Mouse (Mus musculus) liver, adult 2 months (tissue): Measurements from ENCODE around the gene 1110051M20Rik. TPM values are rescaled to one million over a fixed set of nuclear protein-coding genes. Genes with fewer than 3 reads are reported as not detected.
A peak's percentile ranks its signal among the peaks of the same experiment; 100 is the strongest.

ENCODE experiments used
- DNase-seq: peaks from one replicate; pipeline ENCODE4 v3.0.0-alpha.2; 2011; ENCODE audit warnings: low read depth, low spot score; ENCODE audit errors: extremely low read depth
- H3K27ac ChIP-seq: fragments of 200-500 bp; replicated peaks from 2 replicates; pipeline ENCODE4 v1.5.1; 2012; ENCODE audit warnings: low read depth, mild to moderate bottlenecking, control low read depth, inconsistent platforms, low read length; ENCODE audit not compliant: insufficient read depth
- H3K27me3 ChIP-seq: fragments of 200-500 bp; 2 replicates; pipeline ENCODE4 v1.6.1; 2012; ENCODE audit warnings: mild to moderate bottlenecking, moderate library complexity, low read length, inconsistent platforms; ENCODE audit not compliant: control insufficient read depth, insufficient read depth
- H3K36me3 ChIP-seq: fragments of 200-500 bp; 2 replicates; pipeline ENCODE4 v1.6.1; 2012; ENCODE audit warnings: low read length, inconsistent platforms; ENCODE audit not compliant: control insufficient read depth, insufficient read depth
- H3K4me1 ChIP-seq: fragments of 200-500 bp; 2 replicates; pipeline ENCODE4 v1.6.1; 2011; ENCODE audit warnings: low read length; ENCODE audit not compliant: control insufficient read depth, insufficient read depth
- H3K4me3 ChIP-seq: fragments of 200-500 bp; 2 replicates; pipeline ENCODE4 v1.5.1; 2011; ENCODE audit warnings: low read depth, mild to moderate bottlenecking, control low read depth, low read length, moderate library complexity; ENCODE audit not compliant: insufficient read depth
- H3K79me2 ChIP-seq: fragments of 200-500 bp; 2 replicates; pipeline ENCODE4 v1.6.1; 2012; ENCODE audit warnings: inconsistent platforms, mild to moderate bottlenecking, low read length, moderate library complexity; ENCODE audit not compliant: control insufficient read depth, insufficient read depth
- H3K9ac ChIP-seq: fragments of 200-500 bp; 2 replicates; pipeline ENCODE4 v1.6.1; 2012; ENCODE audit warnings: low read depth, mild to moderate bottlenecking, control low read depth, inconsistent platforms, low read length
- CTCF ChIP-seq: fragments of 200-500 bp; IDR thresholded peaks from 2 replicates; pipeline ENCODE4 v1.5.1; 2011; ENCODE audit warnings: low read depth, low read length, control low read depth
- POLR2A ChIP-seq: fragments of 200-500 bp; IDR thresholded peaks from 2 replicates; pipeline ENCODE4 v1.6.1; 2011; ENCODE audit warnings: low read length, control low read depth; ENCODE audit not compliant: insufficient read depth; ENCODE audit errors: extremely low read depth
- WGBS: fragments of 180-500 bp; shearing (Covaris S2); methylation state at CpG from one replicate; pipeline ENCODE4 v1.1.7; 2018; 5-methylcytosine and 5-hydroxymethylcytosine counted together
- polyA plus RNA-seq: library from polyadenylated mRNA; depleted of rRNA; stranded (reverse); fragments of >200 nt; gene quantifications from 2 replicates; pipeline ENCODE4 v1.2.3, GENCODE M21; 2012
- total RNA-seq: library from RNA; depleted of rRNA; stranded (reverse); fragments of >200 nt; gene quantifications from 2 replicates; pipeline ENCODE4 v1.2.3, GENCODE M21; 2014

The 1110051M20Rik gene
- total and polyA plus RNA-seq, 2 experiments, result 2.8 to 3.6 TPM

DNA sequence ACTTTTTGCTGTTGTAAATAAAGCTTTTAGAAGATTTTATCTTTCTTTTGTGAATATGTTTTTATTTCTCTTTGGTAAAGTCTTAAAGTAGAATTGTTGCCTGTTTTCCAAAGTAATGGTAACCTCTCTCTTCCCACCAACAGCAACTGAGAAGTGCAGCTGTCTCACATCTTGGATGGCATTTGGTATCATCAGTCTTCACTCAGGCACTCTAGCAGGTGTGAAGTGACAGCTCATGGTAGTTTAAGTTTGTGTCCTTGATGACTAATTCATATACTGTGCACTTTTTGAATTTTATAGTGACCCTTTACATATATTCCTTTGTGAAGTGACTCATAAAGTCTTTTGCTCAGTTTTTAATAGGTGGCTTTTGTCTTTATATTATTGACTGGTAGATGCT is 92.7 kb downstream of the 1110051M20Rik start:
- H3K27ac ChIP-seq, result no peak overlapping the region
- H3K27me3 ChIP-seq, result no peaks in the 10 kb centered on the region
- H3K79me2 ChIP-seq, result no peaks in the 10 kb centered on the region
- TF ChIP-seq POLR2A (no peak), CTCF (no peak)
- H3K36me3 ChIP-seq, result no peaks in the 10 kb centered on the region
- no peak overlapping the region for H3K9ac ChIP-seq
- H3K4me1 ChIP-seq, result peaks cover 2% of the 10 kb centered on the region; the same call in 1 of the 2 replicates
- no peak overlapping the region for H3K4me3 ChIP-seq
- DNase-seq, result no peak

GRCm38 (mm10) chr2:91349974-91350457 is 94.5 kb downstream of the 1110051M20Rik start:
- no peak for TF ChIP-seq CTCF
- no peak for TF ChIP-seq POLR2A
- Histone ChIP-seq H3K4me3 (no peak overlapping the region), H3K36me3 (no peaks in the 10 kb centered on the region), H3K27ac (no peak overlapping the region), H3K9ac (no peak overlapping the region), H3K79me2 (no peaks in the 10 kb centered on the region), H3K27me3 (no peaks in the 10 kb centered on the region), H3K4me1 (peaks cover 2% of the 10 kb centered on the region; the same call in 1 of the 2 replicates)
- peak; percentile 64 for DNase-seq
- 34% methylated on average over 6 of the region's 6 CpGs for WGBS

GRCm38 (mm10) chr2:91348936-91349335 is 95.6 kb downstream of the 1110051M20Rik start:
- Histone ChIP-seq H3K36me3 (no peaks in the 10 kb centered on the region), H3K4me1 (peaks cover 2% of the 10 kb centered on the region; the same call in 1 of the 2 replicates), H3K27me3 (no peaks in the 10 kb centered on the region), H3K4me3 (no peak overlapping the region), H3K79me2 (no peaks in the 10 kb centered on the region), H3K27ac (no peak overlapping the region), H3K9ac (no peak overlapping the region)
- no peak for TF ChIP-seq POLR2A
- TF ChIP-seq CTCF, result no peak
- WGBS, result 84% methylated on average over 4 of the region's 4 CpGs
- no peak for DNase-seq

DNA sequence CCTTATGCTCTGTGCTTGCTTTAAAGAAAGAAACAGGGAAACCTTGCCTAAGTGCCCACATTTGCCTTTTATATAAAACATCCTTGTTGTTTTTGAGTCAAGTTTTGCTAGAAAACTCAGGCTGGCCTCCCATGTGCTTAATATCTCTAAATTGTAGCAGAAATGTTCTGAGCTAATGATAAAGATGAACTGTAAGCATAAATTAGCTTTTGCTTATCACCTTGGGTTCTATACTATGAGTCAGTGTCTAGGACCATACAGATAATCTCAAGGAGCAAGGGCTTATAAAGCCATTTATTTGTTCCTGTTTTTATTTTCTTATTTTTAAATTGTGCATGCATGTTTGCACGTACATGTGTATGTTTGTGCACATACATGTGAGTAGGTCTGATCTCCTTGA is 98.9 kb downstream of the 1110051M20Rik start:
- Histone ChIP-seq H3K79me2 (no peaks in the 10 kb centered on the region), H3K4me1 (peaks cover 2% of the 10 kb centered on the region; the same call in 1 of the 2 replicates), H3K27me3 (no peaks in the 10 kb centered on the region), H3K4me3 (no peak overlapping the region), H3K27ac (no peak overlapping the region), H3K9ac (no peak overlapping the region), H3K36me3 (no peaks in the 10 kb centered on the region)
- no peak for TF ChIP-seq POLR2A
- no peak for TF ChIP-seq CTCF
- no peak for DNase-seq
- WGBS, result 95% methylated on average over 1 of the region's 1 CpGs

DNA sequence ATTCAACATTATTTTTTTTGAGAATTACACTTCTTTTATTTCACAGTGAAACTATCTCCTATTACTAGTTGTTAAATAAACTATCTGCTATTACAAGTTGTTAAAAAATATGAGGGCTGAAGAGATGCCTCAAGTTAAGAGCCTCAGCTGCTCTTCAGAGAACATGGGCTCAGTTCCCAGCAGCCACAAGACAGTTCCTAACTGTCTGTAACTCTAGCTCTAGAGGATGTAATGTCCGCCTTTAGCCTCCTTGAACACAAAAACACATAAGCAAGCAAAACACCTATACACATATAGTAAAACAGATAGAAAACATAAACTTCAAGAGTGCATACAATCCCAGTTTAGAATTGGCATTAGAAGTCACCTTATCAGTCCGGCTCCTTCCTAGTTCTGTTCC is 104.9 kb downstream of the 1110051M20Rik start:
- no peaks in the 10 kb centered on the region for H3K79me2 ChIP-seq
- no peaks in the 10 kb centered on the region for H3K36me3 ChIP-seq
- H3K4me3 ChIP-seq, result no peak overlapping the region
- DNase-seq, result no peak
- H3K27me3 ChIP-seq, result no peaks in the 10 kb centered on the region
- H3K4me1 ChIP-seq, result no peaks in the 10 kb centered on the region
- no peak overlapping the region for H3K9ac ChIP-seq
- no peak for TF ChIP-seq CTCF
- TF ChIP-seq POLR2A, result no peak
- WGBS, result 96% methylated on average over 2 of the region's 2 CpGs
- H3K27ac ChIP-seq, result no peak overlapping the region

- Histone ChIP-seq H3K36me3 (no peaks in the 10 kb centered on the region), H3K79me2 (no peaks in the 10 kb centered on the region), H3K27me3 (no peaks in the 10 kb centered on the region), H3K27ac (no peak overlapping the region), H3K9ac (no peak overlapping the region), H3K4me1 (no peaks in the 10 kb centered on the region), H3K4me3 (no peak overlapping the region)
- WGBS, result 79% methylated on average over 4 of the region's 4 CpGs
- DNase-seq, result peak; percentile 47
- TF ChIP-seq CTCF, result no peak
- no peak for TF ChIP-seq POLR2A
These were observed 109.4 kb downstream of the 1110051M20Rik start for GRCm38 (mm10) chr2:91335128-91335527.
